Mouse (Mus musculus) megakaryocyte-erythroid progenitor cell, adult 5-6 weeks (primary cell): ENCODE measurements at regions not wholly inside any gene's neighbourhood (a gene's known extent, or its start where the extent isn't known, plus 50 kb on each side); places are given as distances from the start of the nearest gene placed in this dataset.
A peak's percentile ranks its signal among the peaks of the same experiment; 100 is the strongest.
"Not testable (repeated sequence)": the region's sequence is repeated elsewhere in the genome, so short reads cannot be mapped to it uniquely, and the experiment has no call there.

Experiments used
- ATAC-seq: replicated peaks from 2 replicates; pipeline ENCODE4 v1.8.0; 2016; ENCODE audit warnings: mild to moderate bottlenecking, inconsistent platforms; ENCODE audit not compliant: severe bottlenecking, poor library complexity, low FRiP score, low TSS enrichment

GRCm38 (mm10) chr13:97415381-97415780 is 174.5 kb downstream of the Enc1 start:
- no peak for ATAC-seq

- no peak for ATAC-seq
These were observed 171.2 kb downstream of the Enc1 start for GRCm38 (mm10) chr13:97412151-97412550.

- ATAC-seq = no peak
These were observed 169.8 kb downstream of the Enc1 start for GRCm38 (mm10) chr13:97410550-97411201.

GRCm38 (mm10) chr13:97409891-97410525 is 169.1 kb downstream of the Enc1 start:
- ATAC-seq = no peak

GRCm38 (mm10) chr13:97409291-97409780 is 168.4 kb downstream of the Enc1 start:
- ATAC-seq = no peak

GRCm38 (mm10) chr13:97408414-97409290 is 167.7 kb downstream of the Enc1 start:
- peak; percentile 94 for ATAC-seq

GRCm38 (mm10) chr13:97407773-97408172 is 166.9 kb downstream of the Enc1 start:
- ATAC-seq = no peak

- no peak for ATAC-seq
These were observed 165.8 kb downstream of the Enc1 start for GRCm38 (mm10) chr13:97406678-97407077.

- ATAC-seq = no peak
These were observed 161.4 kb downstream of the Enc1 start for GRCm38 (mm10) chr13:97402164-97402761.

GRCm38 (mm10) chr13:97401620-97402019 is 160.7 kb downstream of the Enc1 start:
- ATAC-seq = no peak

- no peak for ATAC-seq
These were observed 157.1 kb downstream of the Enc1 start for GRCm38 (mm10) chr13:97398041-97398440.

GRCm38 (mm10) chr13:97396899-97397640 is 156.2 kb downstream of the Enc1 start:
- no peak for ATAC-seq

- not testable (repeated sequence) for ATAC-seq
These were observed 155.4 kb downstream of the Enc1 start for GRCm38 (mm10) chr13:97396286-97396685.

- ATAC-seq = no peak
These were observed 154.0 kb downstream of the Enc1 start for GRCm38 (mm10) chr13:97394756-97395454.

GRCm38 (mm10) chr13:97394071-97394470 is 153.2 kb downstream of the Enc1 start:
- ATAC-seq = no peak

GRCm38 (mm10) chr13:97393456-97393855 is 152.6 kb downstream of the Enc1 start:
- ATAC-seq = no peak

GRCm38 (mm10) chr13:97390449-97390930 is 149.6 kb downstream of the Enc1 start:
- no peak for ATAC-seq

- no peak for ATAC-seq
These were observed 148.1 kb downstream of the Enc1 start for GRCm38 (mm10) chr13:97388851-97389479.
